Mouse (Mus musculus): ENCODE data around the gene Btbd35f11. TPM values are rescaled to one million over a fixed set of nuclear protein-coding genes. Genes with fewer than 3 reads are reported as not detected.
"Not testable (repeated sequence)": the region's sequence is repeated elsewhere in the genome, so short reads cannot be mapped to it uniquely, and the experiment has no call there.

The Btbd35f11 gene
- total RNA-seq (2021) (not detected), polyA plus RNA-seq (2012; rRNA removed) (not detected in 2 replicates)
- long read RNA-seq: 0 reads

DNA sequence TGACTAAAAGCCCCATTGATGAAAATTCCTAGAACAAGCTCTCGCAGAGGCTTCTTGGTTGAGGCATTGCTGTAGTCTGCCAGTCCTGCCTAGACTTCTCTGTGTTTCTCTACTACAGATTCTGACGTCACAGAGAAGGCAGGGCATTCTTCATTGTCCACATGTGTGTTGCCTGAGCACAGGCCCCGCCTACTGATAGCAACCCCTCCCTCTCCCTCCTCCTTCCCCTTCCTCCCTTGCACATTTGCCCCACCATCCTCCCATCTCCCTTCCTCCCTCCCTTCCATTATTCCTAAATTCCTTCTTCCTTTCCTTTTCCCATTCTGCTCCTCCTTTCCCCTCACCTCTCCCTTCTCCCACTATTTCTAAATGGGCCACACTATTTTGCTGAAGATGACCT lies at the start of gene Btbd35f11:
Gene Btbd35f11 (minus strand): TSS at position 101 of the 400 bp plus-strand sequence.
- not testable (repeated sequence) for DNase-seq

GRCm38 (mm10) chrX:3409946-3410345 lies 33.5 kb downstream of the Btbd35f11 start:
- not testable (repeated sequence) for DNase-seq

Other genes with a start within 250 kb of the Btbd35f11 start
- not detected for gene Btbd35f24, start 247.9 kb downstream of the Btbd35f11 start, total RNA-seq (2021)
- gene Btbd35f24, start 247.9 kb downstream of the Btbd35f11 start, polyA plus RNA-seq (2012; rRNA removed): not detected in 2 replicates